Mouse (Mus musculus): ENCODE data around the gene Zar1. TPM values are rescaled to one million over a fixed set of nuclear protein-coding genes. Genes with fewer than 3 reads are reported as not detected.

The Zar1 gene
- polyA plus RNA-seq, 1 experiment from 2014 or later = not detected

DNA sequence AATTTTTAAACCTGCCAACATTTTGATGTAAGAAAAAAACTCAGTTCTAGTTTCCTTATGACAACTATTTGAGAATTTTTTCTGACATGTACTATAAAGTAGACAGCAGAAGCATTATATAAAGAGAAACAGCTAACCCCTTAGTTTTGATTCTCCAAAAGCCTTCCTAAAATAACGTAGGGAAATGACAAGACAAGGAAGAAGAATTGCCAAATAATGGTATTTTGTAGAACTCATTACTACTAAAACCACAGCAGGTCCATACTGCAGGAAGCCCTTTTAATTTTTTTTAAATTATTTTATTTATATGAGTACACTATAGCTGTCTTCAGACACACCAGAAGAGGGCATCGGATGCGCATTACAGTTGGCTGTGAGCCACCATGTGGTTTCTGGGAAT lies 29.8 kb downstream of the Zar1 start:
- Histone ChIP-seq H3K9ac (replicated peaks; ENCODE audit: low read depth, low read length) (no peak overlapping the region), H3K4me1 (ENCODE audit: control insufficient read depth, insufficient read depth, low read length) (no peaks in the 10 kb centered on the region), H3K4me2 (replicated peaks; ENCODE audit: low read depth, low read length) (no peak overlapping the region), H3K27ac (ENCODE audit: low read length) (no peak overlapping the region), H3K27me3 (ENCODE audit: control insufficient read depth, insufficient read depth, low read length) (no peaks in the 10 kb centered on the region), H3K4me3 (ENCODE audit: low read depth, low read length) (no peak overlapping the region), H3K9me3 (ENCODE audit: control insufficient read depth, low read depth, low read length) (no peaks in the 10 kb centered on the region), H3K36me3 (ENCODE audit: control insufficient read depth, insufficient read depth, low read length) (peaks cover 9% of the 10 kb centered on the region)
- no peak for ATAC-seq (ENCODE audit: insufficient number of reproducible peaks, insufficient read depth, low FRiP score, low read depth)
- WGBS = 86% methylated on average over 3 of the region's 3 CpGs

DNA sequence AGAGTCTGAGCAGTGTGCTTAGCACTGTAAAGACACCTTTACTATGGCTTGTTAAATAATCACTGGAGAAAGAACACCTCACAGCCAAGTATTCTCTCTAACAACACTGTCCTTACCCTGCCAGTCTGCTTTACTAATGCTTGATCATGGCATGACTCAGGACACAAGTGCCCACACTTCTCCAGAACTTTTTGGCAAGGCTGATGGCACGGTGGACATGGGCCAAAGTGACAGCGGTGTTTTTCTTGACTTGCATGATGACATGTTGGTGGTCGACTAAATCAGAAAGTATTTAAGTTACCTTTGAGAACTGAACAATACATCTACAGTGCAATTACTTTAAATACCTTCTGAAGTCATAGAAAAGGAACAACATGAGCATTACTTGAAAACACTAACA lies 52.2 kb downstream of the Zar1 start:
- Histone ChIP-seq H3K4me3 (ENCODE audit: low read depth, low read length) (no peak overlapping the region), H3K9me3 (ENCODE audit: control insufficient read depth, low read depth, low read length) (no peaks in the 10 kb centered on the region), H3K4me1 (ENCODE audit: control insufficient read depth, insufficient read depth, low read length) (no peaks in the 10 kb centered on the region), H3K27me3 (ENCODE audit: control insufficient read depth, insufficient read depth, low read length) (no peaks in the 10 kb centered on the region), H3K27ac (ENCODE audit: low read length) (no peak overlapping the region), H3K4me2 (replicated peaks; ENCODE audit: low read depth, low read length) (no peak overlapping the region), H3K9ac (replicated peaks; ENCODE audit: low read depth, low read length) (no peak overlapping the region), H3K36me3 (ENCODE audit: control insufficient read depth, insufficient read depth, low read length) (peaks cover 31% of the 10 kb centered on the region)
- no peak for ATAC-seq (ENCODE audit: insufficient number of reproducible peaks, insufficient read depth, low FRiP score, low read depth)
- WGBS = 93% methylated on average over 3 of the region's 3 CpGs

Other genes starting within 250 kb of the Zar1 start
- 1.4 and 2.3 TPM in 2 replicates for gene Corin, start 76.8 kb downstream of the Zar1 start, polyA plus RNA-seq (2014; fragmentation: Nextera tagmentation; extraction: Ambion mirVana)
- gene Nfxl1, start 21.6 kb downstream of the Zar1 start, polyA plus RNA-seq (2014; fragmentation: Nextera tagmentation; extraction: Ambion mirVana) = 22.5 and 24.2 TPM in 2 replicates
- 0.21 and 0.29 TPM in 2 replicates for gene Gm5868, start 6.3 kb upstream of the Zar1 start, polyA plus RNA-seq (2014; fragmentation: Nextera tagmentation; extraction: Ambion mirVana)
- not detected in 2 replicates for gene Cnga1, start 63.0 kb upstream of the Zar1 start, polyA plus RNA-seq (2014; fragmentation: Nextera tagmentation; extraction: Ambion mirVana)
- 3.5 and 5.1 TPM in 2 replicates for gene Nipal1, start 66.5 kb upstream of the Zar1 start, polyA plus RNA-seq (2014; fragmentation: Nextera tagmentation; extraction: Ambion mirVana)
- 0.29 and 0.32 TPM in 2 replicates for gene Txk, start 171.5 kb upstream of the Zar1 start, polyA plus RNA-seq (2014; fragmentation: Nextera tagmentation; extraction: Ambion mirVana)